Mouse (Mus musculus): ENCODE data around the gene Taf9. TPM values are rescaled to one million over a fixed set of nuclear protein-coding genes. Genes with fewer than 3 reads are reported as not detected.

The Taf9 gene
- total and polyA plus RNA-seq, 3 experiments, result 4.4 to 14.3 (median 9.7) TPM

DNA sequence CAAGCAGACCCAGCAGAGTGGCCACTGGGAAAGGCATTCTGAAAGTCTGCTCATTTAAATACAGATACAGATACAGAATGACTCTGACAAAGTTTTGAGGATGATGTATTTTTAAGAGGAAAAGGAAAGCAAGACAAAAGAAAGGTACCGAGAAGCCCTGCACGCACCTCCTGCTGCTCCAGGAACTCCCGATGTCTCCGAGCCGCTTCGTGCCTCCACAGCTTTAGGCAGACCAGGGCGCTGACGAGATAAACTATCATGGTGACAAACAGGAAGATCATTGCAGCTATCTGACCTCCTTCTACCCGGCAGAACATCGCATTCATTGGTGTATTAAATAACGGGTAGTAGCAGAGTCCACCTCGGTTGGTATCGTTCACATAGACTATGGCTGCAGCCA is 40.1 kb upstream of the Taf9 start:
- H3K36me3 ChIP-seq (replicated peaks in 1 of 2; ENCODE audit: control insufficient read depth in 1 of 2, insufficient read depth in 1 of 2, low read length in 1 of 2), result peaks cover 9 to 14% of the 10 kb centered on the region in 2 experiments
- H3K27me3 ChIP-seq (replicated peaks), result no peaks in the 10 kb centered on the region
- dilution Hi-C loops (cut with MboI; ENCODE audit: extremely low pct_ligation_motif_present, extremely low pct_unique_long_range_greater_than_20kb, low sequenced_read_pairs) (no loop called here), in situ Hi-C loops (cut with MboI; ENCODE audit: low pct_ligation_motif_present, low pct_unique_long_range_greater_than_20kb, low sequenced_read_pairs) (no loop called here)
- no peaks in the 10 kb centered on the region for H3K4me1 ChIP-seq (ENCODE audit: control insufficient read depth in 1 of 2, insufficient read depth in 2 of 2)
- TF ChIP-seq E2F4 (IDR thresholded peaks at IDR 0.05; ENCODE audit: insufficient replicate concordance, low read depth, low read length) (no peak), JUN (IDR thresholded peaks at IDR 0.05; ENCODE audit: insufficient read depth, low read depth, low read length) (no peak), KAT2A (IDR thresholded peaks at IDR 0.05; ENCODE audit: insufficient replicate concordance, low read length) (no peak), USF2 (conservative IDR thresholded peaks at IDR 0.05; ENCODE audit: low read depth, low read length) (no peak), CTCF (conservative IDR thresholded peaks at IDR 0.05 in 1 of 2, IDR thresholded peaks at IDR 0.05 in 1 of 2; ENCODE audit: low read depth in 2 of 2, low read length in 2 of 2) (no peak), MAZ (IDR thresholded peaks at IDR 0.05; ENCODE audit: low read depth, low read length) (no peak), TCF12 (IDR thresholded peaks at IDR 0.05; ENCODE audit: low read depth, low read length) (no peak), ZKSCAN1 (IDR thresholded peaks at IDR 0.05; ENCODE audit: borderline replicate concordance, low read depth, low read length) (no peak), UBTF (IDR thresholded peaks at IDR 0.05; ENCODE audit: low read depth, low read length) (no peak), MAFK (IDR thresholded peaks at IDR 0.05; ENCODE audit: insufficient replicate concordance, low read length) (no peak), EP300 (IDR thresholded peaks at IDR 0.05; ENCODE audit: low read length) (no peak), CHD2 (IDR thresholded peaks at IDR 0.05; ENCODE audit: low read length) (no peak), USF1 (IDR thresholded peaks at IDR 0.05; ENCODE audit: low read depth, low read length) (no peak), BHLHE40 (IDR thresholded peaks at IDR 0.05; ENCODE audit: low read depth, low read length) (no peak), RAD21 (IDR thresholded peaks at IDR 0.05; ENCODE audit: low read depth, low read length) (no peak), IRF4 (IDR thresholded peaks at IDR 0.05; ENCODE audit: low read depth, low read length) (no peak), ETS1 (conservative IDR thresholded peaks at IDR 0.05; ENCODE audit: low read depth, low read length) (no peak), HCFC1 (IDR thresholded peaks at IDR 0.05; ENCODE audit: low read depth, low read length) (no peak), MXI1 (IDR thresholded peaks at IDR 0.05; ENCODE audit: low read depth, low read length) (no peak)
- H3K79me2 ChIP-seq (replicated peaks; ENCODE audit: control insufficient read depth, extremely low read depth, insufficient read depth, poor library complexity, severe bottlenecking), result no peaks in the 10 kb centered on the region
- DNase-seq (ENCODE audit: extremely low read depth), result no peak
- no peak overlapping the region for H3K4me3 ChIP-seq (replicated peaks in 1 of 3; ENCODE audit: low read depth in 2 of 3, low read length in 2 of 3, poor library complexity in 1 of 3)
- H3K9ac ChIP-seq (ENCODE audit: insufficient read depth, low read depth), result no peak overlapping the region
- no peak overlapping the region for H3K4me2 ChIP-seq (ENCODE audit: insufficient read depth, low read depth, poor library complexity, severe bottlenecking)
- H3K9me3 ChIP-seq (replicated peaks; ENCODE audit: low read length), result peaks cover 5% of the 10 kb centered on the region
- no peak overlapping the region for H3K27ac ChIP-seq (ENCODE audit: insufficient read depth, low read depth)

DNA sequence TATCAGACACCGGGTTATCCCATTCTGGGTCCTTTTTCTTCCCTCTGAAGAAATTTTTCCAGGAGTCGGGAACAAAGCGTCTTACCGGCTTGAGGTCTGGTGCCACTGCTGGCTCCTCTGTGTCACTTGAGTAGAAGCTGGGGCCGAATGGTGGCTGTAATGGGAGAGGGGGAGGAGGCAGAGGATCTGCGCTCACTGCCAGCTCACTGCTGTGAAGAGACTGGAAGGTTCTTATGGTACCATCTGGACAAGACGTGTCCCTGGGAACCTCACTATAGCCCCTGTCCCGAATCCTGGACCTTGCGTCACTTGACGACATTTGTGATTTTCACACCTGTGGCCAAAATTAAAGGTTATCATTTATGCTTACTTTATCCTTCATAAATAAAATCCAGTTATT is 39.1 kb upstream of the Taf9 start:
- TF ChIP-seq MEF2A (IDR thresholded peaks at IDR 0.05; ENCODE audit: borderline replicate concordance, low read depth, low read length), result no peak
- TF ChIP-seq POLR2AphosphoS2 (IDR thresholded peaks at IDR 0.05; ENCODE audit: low read depth, low read length), result no peak
- no peak for TF ChIP-seq ELF1 (IDR thresholded peaks at IDR 0.05; ENCODE audit: low read depth, low read length)
- TF ChIP-seq NRF1 (IDR thresholded peaks at IDR 0.05; ENCODE audit: low read depth, low read length), result no peak
- TF ChIP-seq NELFE (IDR thresholded peaks at IDR 0.05; ENCODE audit: low read depth, low read length), result no peak
- TF ChIP-seq USF1 (IDR thresholded peaks at IDR 0.05; ENCODE audit: low read depth, low read length), result no peak
- no peak for TF ChIP-seq CHD2 (IDR thresholded peaks at IDR 0.05; ENCODE audit: low read length)
- TF ChIP-seq MXI1 (IDR thresholded peaks at IDR 0.05; ENCODE audit: low read depth, low read length), result no peak
- TF ChIP-seq MAZ (IDR thresholded peaks at IDR 0.05; ENCODE audit: low read depth, low read length), result no peak
- TF ChIP-seq RCOR1 (conservative IDR thresholded peaks at IDR 0.05; ENCODE audit: low read depth, low read length), result no peak
- TF ChIP-seq EP300 (IDR thresholded peaks at IDR 0.05; ENCODE audit: low read length), result no peak
- no peak for TF ChIP-seq CHD1 (IDR thresholded peaks at IDR 0.05; ENCODE audit: low read depth, low read length)
- no peak for TF ChIP-seq TCF12 (IDR thresholded peaks at IDR 0.05; ENCODE audit: low read depth, low read length)
- TF ChIP-seq BHLHE40 (IDR thresholded peaks at IDR 0.05; ENCODE audit: low read depth, low read length), result no peak
- no peak for TF ChIP-seq UBTF (IDR thresholded peaks at IDR 0.05; ENCODE audit: low read depth, low read length)
- TF ChIP-seq ZNF384 (IDR thresholded peaks at IDR 0.05; ENCODE audit: low read depth, low read length), result no peak
- no peak for TF ChIP-seq KAT2A (IDR thresholded peaks at IDR 0.05; ENCODE audit: insufficient replicate concordance, low read length)
- peaks cover 8% of the 10 kb centered on the region for H3K9me3 ChIP-seq (replicated peaks; ENCODE audit: low read length)

More for the DNA sequence above, 39.1 kb upstream of the Taf9 start:
- Histone ChIP-seq H3K4me3 (replicated peaks in 1 of 3; ENCODE audit: low read depth in 2 of 3, low read length in 2 of 3, poor library complexity in 1 of 3) (no peak overlapping the region), H3K4me2 (ENCODE audit: insufficient read depth, low read depth, poor library complexity, severe bottlenecking) (no peak overlapping the region), H3K36me3 (replicated peaks in 1 of 2; ENCODE audit: control insufficient read depth in 1 of 2, insufficient read depth in 1 of 2, low read length in 1 of 2) (peaks cover 14 to 24% of the 10 kb centered on the region in 2 experiments), H3K9ac (ENCODE audit: insufficient read depth, low read depth) (no peak overlapping the region), H3K27me3 (replicated peaks) (no peaks in the 10 kb centered on the region), H3K27ac (ENCODE audit: insufficient read depth, low read depth) (no peak overlapping the region), H3K4me1 (ENCODE audit: control insufficient read depth in 1 of 2, insufficient read depth in 2 of 2) (no peaks in the 10 kb centered on the region), H3K79me2 (replicated peaks; ENCODE audit: control insufficient read depth, extremely low read depth, insufficient read depth, poor library complexity, severe bottlenecking) (no peaks in the 10 kb centered on the region)
- in situ Hi-C loops (cut with MboI; ENCODE audit: low pct_ligation_motif_present, low pct_unique_long_range_greater_than_20kb, low sequenced_read_pairs), result no loop called here
- no peak for DNase-seq (ENCODE audit: extremely low read depth)
- dilution Hi-C loops (cut with MboI; ENCODE audit: extremely low pct_ligation_motif_present, extremely low pct_unique_long_range_greater_than_20kb, low sequenced_read_pairs), result no loop called here
